Mouse (Mus musculus) stomach, postnatal 0 days (tissue): Measurements from ENCODE around the gene Lpin3.
A peak's percentile ranks its signal among the peaks of the same experiment; 100 is the strongest.

ENCODE experiments used
- CTCF ChIP-seq: IDR thresholded peaks from 2 replicates; pipeline ENCODE4 v1.5.1; 2016; ENCODE audit warnings: antibody characterized with exemption, low read depth, mild to moderate bottlenecking, moderate library complexity
- EP300 ChIP-seq: optimal IDR thresholded peaks from 2 replicates; pipeline ENCODE3; 2016; ENCODE audit warnings: antibody characterized with exemption

GRCm38 (mm10) chr2:160940930-160941709 lies 60.6 kb downstream of the Lpin3 start:
- TF ChIP-seq CTCF (peak; percentile 26; the same call in 1 of the 2 replicates), EP300 (no peak)
